Mouse (Mus musculus): ENCODE data around the gene Rbm4b. TPM values are rescaled to one million over a fixed set of nuclear protein-coding genes. Genes with fewer than 3 reads are reported as not detected.

Gene Rbm4b
- polyA plus RNA-seq, 1 experiment from 2014 or later, result 194 TPM

DNA sequence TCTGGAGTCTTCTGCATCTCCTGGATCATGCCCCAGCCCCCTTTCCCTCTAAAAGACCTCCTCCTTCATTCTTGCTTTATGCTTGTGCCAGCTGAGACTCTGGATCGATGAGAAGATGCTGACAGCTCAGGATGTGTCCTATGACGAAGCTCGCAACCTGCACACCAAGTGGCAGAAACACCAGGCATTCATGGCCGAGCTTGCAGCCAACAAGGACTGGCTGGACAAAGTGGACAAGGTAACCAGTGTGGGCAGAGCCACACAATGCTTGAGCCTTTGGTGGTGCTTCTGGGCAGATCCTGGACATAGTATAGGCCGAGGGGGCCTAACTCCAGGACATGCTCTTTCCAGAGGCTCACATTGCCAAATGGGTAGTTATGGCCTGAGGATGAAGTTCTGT lies 16.5 kb upstream of the Rbm4b start:
- Histone ChIP-seq H3K9ac (ENCODE audit: low read length) (no peak overlapping the region), H3K9me3 (replicated peaks; ENCODE audit: control insufficient read depth, low read length) (no peaks in the 10 kb centered on the region), H3K4me3 (ENCODE audit: low read depth, low read length) (no peak overlapping the region), H3K36me3 (ENCODE audit: control insufficient read depth, insufficient read depth, low read length) (peaks cover 85% of the 10 kb centered on the region), H3K4me1 (ENCODE audit: control insufficient read depth, insufficient read depth, low read length) (no peaks in the 10 kb centered on the region), H3K27ac (ENCODE audit: low read depth, low read length) (no peak overlapping the region), H3K4me2 (ENCODE audit: low read length) (no peak overlapping the region), H3K27me3 (replicated peaks; ENCODE audit: control insufficient read depth, insufficient read depth, low read length) (no peaks in the 10 kb centered on the region)
- 89% methylated on average over 5 of the region's 5 CpGs for WGBS
- no peak for ATAC-seq
- no peak for DNase-seq (ENCODE audit: low spot score)

DNA sequence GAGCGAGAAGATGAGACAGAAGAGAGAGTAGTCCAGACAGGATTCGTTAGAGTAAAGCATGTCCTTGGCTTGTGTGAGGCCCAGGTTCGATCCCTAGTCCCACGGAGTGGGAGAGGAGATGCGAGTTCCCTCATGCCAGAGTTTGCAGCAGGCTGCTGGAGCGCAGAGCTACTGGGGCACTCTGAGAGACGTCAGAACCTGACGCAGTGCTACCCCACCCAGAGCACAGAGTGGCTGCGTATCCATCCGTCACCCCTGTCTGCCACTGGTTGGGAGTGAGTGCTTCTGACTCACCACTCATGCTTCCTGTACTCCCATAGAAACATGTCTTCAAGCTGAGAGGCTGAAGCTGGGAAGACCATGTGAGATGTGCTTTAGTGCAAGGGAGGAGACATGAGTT lies 14.8 kb upstream of the Rbm4b start:
- no peaks in the 10 kb centered on the region for H3K4me1 ChIP-seq (ENCODE audit: control insufficient read depth, insufficient read depth, low read length)
- no peak overlapping the region for H3K4me3 ChIP-seq (ENCODE audit: low read depth, low read length)
- H3K4me2 ChIP-seq (ENCODE audit: low read length), result no peak overlapping the region
- H3K27me3 ChIP-seq (replicated peaks; ENCODE audit: control insufficient read depth, insufficient read depth, low read length), result no peaks in the 10 kb centered on the region
- no peak overlapping the region for H3K9ac ChIP-seq (ENCODE audit: low read length)
- peaks cover 92% of the 10 kb centered on the region for H3K36me3 ChIP-seq (ENCODE audit: control insufficient read depth, insufficient read depth, low read length)
- 87% methylated on average over 10 of the region's 10 CpGs for WGBS
- DNase-seq (ENCODE audit: low spot score) (no peak), ATAC-seq (no peak)
- H3K9me3 ChIP-seq (replicated peaks; ENCODE audit: control insufficient read depth, low read length), result no peaks in the 10 kb centered on the region
- no peak overlapping the region for H3K27ac ChIP-seq (ENCODE audit: low read depth, low read length)

DNA sequence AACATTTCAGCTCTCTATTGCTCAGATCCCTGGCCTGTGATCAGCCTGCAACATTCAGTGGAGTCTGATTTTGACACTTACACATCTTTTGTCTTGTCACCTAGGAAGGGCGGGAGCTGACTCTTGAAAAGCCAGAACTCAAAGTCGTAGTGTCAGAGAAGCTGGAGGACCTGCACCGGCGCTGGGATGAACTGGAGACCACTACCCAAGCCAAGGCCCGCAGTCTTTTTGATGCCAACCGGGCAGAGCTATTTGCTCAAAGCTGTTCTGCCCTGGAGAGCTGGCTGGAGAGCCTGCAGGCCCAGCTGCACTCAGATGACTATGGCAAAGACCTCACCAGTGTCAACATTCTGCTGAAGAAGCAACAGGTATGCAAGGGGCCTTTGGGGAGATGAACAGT lies 14.1 kb upstream of the Rbm4b start:
- no peak for DNase-seq (ENCODE audit: low spot score)
- H3K4me2 ChIP-seq (ENCODE audit: low read length), result no peak overlapping the region
- WGBS, result 92% methylated on average over 6 of the region's 6 CpGs
- H3K9ac ChIP-seq (ENCODE audit: low read length), result no peak overlapping the region
- no peaks in the 10 kb centered on the region for H3K9me3 ChIP-seq (replicated peaks; ENCODE audit: control insufficient read depth, low read length)
- H3K4me1 ChIP-seq (ENCODE audit: control insufficient read depth, insufficient read depth, low read length), result no peaks in the 10 kb centered on the region
- H3K4me3 ChIP-seq (ENCODE audit: low read depth, low read length), result no peak overlapping the region
- H3K36me3 ChIP-seq (ENCODE audit: control insufficient read depth, insufficient read depth, low read length), result peaks cover 92% of the 10 kb centered on the region
- ATAC-seq, result no peak
- no peak overlapping the region for H3K27ac ChIP-seq (ENCODE audit: low read depth, low read length)
- H3K27me3 ChIP-seq (replicated peaks; ENCODE audit: control insufficient read depth, insufficient read depth, low read length), result no peaks in the 10 kb centered on the region

DNA sequence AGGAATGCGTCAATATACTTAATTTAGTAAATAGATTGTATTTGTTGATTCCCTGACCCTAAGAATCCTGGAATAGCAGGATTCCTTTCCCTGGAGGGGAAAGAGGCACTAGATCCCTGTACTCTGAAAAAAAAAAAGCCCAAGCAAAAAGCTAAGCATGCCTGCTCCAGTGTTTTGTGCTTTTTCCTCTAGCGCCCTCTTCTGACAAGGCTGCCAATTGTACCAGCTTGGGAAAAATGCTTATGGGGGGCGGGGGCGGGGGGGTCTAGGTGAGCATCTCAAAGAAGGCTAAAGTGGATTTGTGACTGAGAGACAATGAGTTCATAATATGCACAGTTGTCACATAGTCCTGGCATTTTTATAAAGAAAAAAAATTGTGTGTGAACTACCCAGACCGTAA lies 12.8 kb upstream of the Rbm4b start:
- no peak for ATAC-seq
- Histone ChIP-seq H3K9ac (ENCODE audit: low read length) (no peak overlapping the region), H3K4me2 (ENCODE audit: low read length) (no peak overlapping the region), H3K27me3 (replicated peaks; ENCODE audit: control insufficient read depth, insufficient read depth, low read length) (no peaks in the 10 kb centered on the region), H3K4me3 (ENCODE audit: low read depth, low read length) (no peak overlapping the region), H3K4me1 (ENCODE audit: control insufficient read depth, insufficient read depth, low read length) (no peaks in the 10 kb centered on the region), H3K9me3 (replicated peaks; ENCODE audit: control insufficient read depth, low read length) (no peaks in the 10 kb centered on the region), H3K27ac (ENCODE audit: low read depth, low read length) (no peak overlapping the region), H3K36me3 (ENCODE audit: control insufficient read depth, insufficient read depth, low read length) (peaks cover 92% of the 10 kb centered on the region)
- peak; percentile 70 for DNase-seq (ENCODE audit: low spot score)
- 35% methylated on average over 5 of the region's 5 CpGs for WGBS

DNA sequence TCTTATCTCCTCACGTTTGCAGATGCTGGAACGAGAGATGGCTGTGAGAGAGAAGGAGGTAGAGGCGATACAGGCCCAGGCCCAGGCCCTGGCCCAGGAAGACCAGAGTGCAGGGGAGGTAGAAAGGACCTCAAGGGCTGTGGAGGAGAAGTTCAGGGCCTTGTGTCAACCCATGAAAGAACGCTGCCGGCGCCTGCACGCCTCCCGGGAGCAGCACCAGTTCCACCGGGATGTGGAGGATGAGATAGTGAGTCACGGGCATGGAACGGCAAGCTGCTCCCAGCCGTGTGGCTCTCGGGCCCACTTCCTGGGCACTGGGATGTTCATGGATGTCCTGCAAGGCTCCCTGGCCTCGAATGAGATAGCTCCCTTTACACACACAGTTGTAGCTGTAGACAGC lies 12.3 kb upstream of the Rbm4b start:
- Histone ChIP-seq H3K4me3 (ENCODE audit: low read depth, low read length) (no peak overlapping the region), H3K4me2 (ENCODE audit: low read length) (no peak overlapping the region), H3K27ac (ENCODE audit: low read depth, low read length) (no peak overlapping the region), H3K4me1 (ENCODE audit: control insufficient read depth, insufficient read depth, low read length) (no peaks in the 10 kb centered on the region), H3K9ac (ENCODE audit: low read length) (no peak overlapping the region), H3K27me3 (replicated peaks; ENCODE audit: control insufficient read depth, insufficient read depth, low read length) (no peaks in the 10 kb centered on the region), H3K9me3 (replicated peaks; ENCODE audit: control insufficient read depth, low read length) (no peaks in the 10 kb centered on the region), H3K36me3 (ENCODE audit: control insufficient read depth, insufficient read depth, low read length) (peaks cover 93% of the 10 kb centered on the region)
- no peak for DNase-seq (ENCODE audit: low spot score)
- WGBS, result 83% methylated on average over 14 of the region's 14 CpGs
- no peak for ATAC-seq

DNA sequence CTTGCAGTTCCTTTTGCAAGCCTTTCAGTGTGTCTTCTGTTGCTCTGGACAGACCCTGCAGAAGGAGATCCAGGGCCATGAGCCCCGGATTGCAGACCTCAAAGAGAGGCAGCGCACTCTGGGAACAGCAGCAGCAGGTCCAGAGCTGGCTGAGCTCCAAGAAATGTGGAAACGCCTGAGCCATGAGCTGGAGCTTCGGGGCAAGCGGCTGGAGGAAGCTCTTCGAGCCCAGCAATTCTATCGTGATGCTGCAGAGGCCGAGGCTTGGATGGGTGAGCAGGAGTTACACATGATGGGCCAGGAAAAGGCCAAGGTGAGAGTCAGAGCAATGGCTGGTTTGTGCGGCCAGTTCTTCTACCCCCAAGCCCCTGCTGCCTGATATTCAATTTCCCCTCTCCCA lies 11.2 kb upstream of the Rbm4b start:
- no peaks in the 10 kb centered on the region for H3K4me1 ChIP-seq (ENCODE audit: control insufficient read depth, insufficient read depth, low read length)
- H3K4me2 ChIP-seq (ENCODE audit: low read length), result no peak overlapping the region
- DNase-seq (ENCODE audit: low spot score) (peak; percentile 44), ATAC-seq (no peak)
- peaks cover 93% of the 10 kb centered on the region for H3K36me3 ChIP-seq (ENCODE audit: control insufficient read depth, insufficient read depth, low read length)
- H3K4me3 ChIP-seq (ENCODE audit: low read depth, low read length), result no peak overlapping the region
- H3K9ac ChIP-seq (ENCODE audit: low read length), result no peak overlapping the region
- no peaks in the 10 kb centered on the region for H3K27me3 ChIP-seq (replicated peaks; ENCODE audit: control insufficient read depth, insufficient read depth, low read length)
- no peak overlapping the region for H3K27ac ChIP-seq (ENCODE audit: low read depth, low read length)
- 60% methylated on average over 9 of the region's 9 CpGs for WGBS
- H3K9me3 ChIP-seq (replicated peaks; ENCODE audit: control insufficient read depth, low read length), result no peaks in the 10 kb centered on the region

DNA sequence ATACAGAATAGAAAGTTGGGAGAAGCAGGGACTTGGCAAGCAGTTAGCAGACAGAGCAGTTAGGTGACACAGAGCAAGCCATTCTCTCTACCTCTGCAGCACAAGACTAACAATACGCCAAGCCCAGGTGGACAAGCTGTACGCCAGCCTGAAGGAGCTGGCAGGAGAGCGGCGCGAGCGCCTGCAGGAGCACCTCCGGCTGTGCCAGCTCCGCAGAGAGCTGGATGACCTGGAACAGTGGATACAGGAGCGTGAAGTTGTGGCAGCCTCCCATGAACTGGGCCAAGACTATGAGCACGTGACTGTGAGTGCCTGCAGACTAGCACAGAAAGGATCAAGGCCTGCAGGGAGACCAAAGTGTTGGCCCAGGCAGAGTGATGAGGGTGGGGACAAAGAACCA lies 10.6 kb upstream of the Rbm4b start:
- DNase-seq (ENCODE audit: low spot score), result no peak
- Histone ChIP-seq H3K9me3 (replicated peaks; ENCODE audit: control insufficient read depth, low read length) (no peaks in the 10 kb centered on the region), H3K9ac (ENCODE audit: low read length) (no peak overlapping the region), H3K4me3 (ENCODE audit: low read depth, low read length) (no peak overlapping the region), H3K4me1 (ENCODE audit: control insufficient read depth, insufficient read depth, low read length) (no peaks in the 10 kb centered on the region), H3K4me2 (ENCODE audit: low read length) (no peak overlapping the region), H3K27me3 (replicated peaks; ENCODE audit: control insufficient read depth, insufficient read depth, low read length) (no peaks in the 10 kb centered on the region), H3K36me3 (ENCODE audit: control insufficient read depth, insufficient read depth, low read length) (peaks cover 93% of the 10 kb centered on the region), H3K27ac (ENCODE audit: low read depth, low read length) (no peak overlapping the region)
- no peak for ATAC-seq
- 91% methylated on average over 10 of the region's 10 CpGs for WGBS

DNA sequence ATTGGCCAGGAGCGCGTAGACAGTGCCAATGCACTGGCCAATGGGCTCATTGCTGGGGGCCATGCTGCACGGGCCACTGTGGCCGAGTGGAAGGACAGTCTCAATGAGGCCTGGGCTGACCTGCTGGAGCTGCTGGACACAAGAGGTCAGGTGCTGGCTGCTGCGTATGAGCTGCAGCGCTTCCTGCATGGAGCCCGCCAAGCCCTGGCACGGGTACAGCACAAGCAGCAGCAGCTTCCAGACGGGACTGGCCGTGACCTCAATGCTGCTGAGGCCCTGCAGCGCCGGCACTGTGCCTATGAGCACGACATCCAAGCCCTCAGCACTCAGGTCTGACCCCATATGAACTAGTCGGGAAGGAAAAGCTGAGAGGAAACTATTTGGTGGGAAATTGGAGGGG lies 9.7 kb upstream of the Rbm4b start:
- no peak overlapping the region for H3K4me2 ChIP-seq (ENCODE audit: low read length)
- 89% methylated on average over 14 of the region's 14 CpGs for WGBS
- H3K27me3 ChIP-seq (replicated peaks; ENCODE audit: control insufficient read depth, insufficient read depth, low read length), result no peaks in the 10 kb centered on the region
- H3K4me1 ChIP-seq (ENCODE audit: control insufficient read depth, insufficient read depth, low read length), result no peaks in the 10 kb centered on the region
- DNase-seq (ENCODE audit: low spot score), result no peak
- no peak overlapping the region for H3K4me3 ChIP-seq (ENCODE audit: low read depth, low read length)
- no peaks in the 10 kb centered on the region for H3K9me3 ChIP-seq (replicated peaks; ENCODE audit: control insufficient read depth, low read length)
- H3K27ac ChIP-seq (ENCODE audit: low read depth, low read length), result no peak overlapping the region
- H3K36me3 ChIP-seq (ENCODE audit: control insufficient read depth, insufficient read depth, low read length), result peaks cover 93% of the 10 kb centered on the region
- ATAC-seq, result no peak
- no peak overlapping the region for H3K9ac ChIP-seq (ENCODE audit: low read length)

DNA sequence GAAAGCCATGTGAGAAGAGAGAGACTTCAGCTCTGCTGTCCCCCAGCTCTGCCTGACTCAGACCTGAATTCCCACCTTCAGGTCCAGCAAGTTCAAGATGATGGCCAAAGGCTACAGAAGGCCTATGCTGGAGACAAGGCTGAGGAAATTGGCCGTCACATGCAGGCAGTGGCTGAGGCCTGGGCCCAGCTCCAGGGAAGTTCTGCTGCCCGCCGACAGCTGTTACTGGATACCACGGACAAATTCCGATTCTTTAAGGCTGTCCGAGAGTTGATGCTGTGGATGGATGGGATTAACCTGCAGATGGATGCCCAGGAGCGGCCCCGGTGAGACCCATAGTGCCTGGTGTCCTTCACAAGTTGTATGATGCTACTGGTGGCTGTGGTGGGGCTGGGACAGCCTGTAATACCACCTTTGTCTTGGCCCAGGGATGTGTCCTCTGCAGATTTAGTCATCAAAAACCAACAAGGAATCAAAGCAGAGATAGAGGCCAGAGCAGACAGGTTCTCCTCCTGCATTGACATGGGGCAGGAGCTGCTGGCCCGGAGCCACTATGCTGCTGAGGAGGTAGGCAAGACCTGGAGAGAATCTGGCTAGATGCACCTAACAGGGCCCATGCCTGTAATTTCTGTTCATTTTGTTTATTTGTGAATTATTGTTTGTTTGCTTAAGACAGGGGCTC lies 8.5 kb upstream of the Rbm4b start:
- Histone ChIP-seq H3K27me3 (replicated peaks; ENCODE audit: control insufficient read depth, insufficient read depth, low read length) (no peaks in the 10 kb centered on the region), H3K9ac (ENCODE audit: low read length) (no peak overlapping the region), H3K4me3 (ENCODE audit: low read depth, low read length) (no peak overlapping the region), H3K27ac (ENCODE audit: low read depth, low read length) (no peak overlapping the region), H3K4me2 (ENCODE audit: low read length) (no peak overlapping the region), H3K4me1 (ENCODE audit: control insufficient read depth, insufficient read depth, low read length) (no peaks in the 10 kb centered on the region), H3K36me3 (ENCODE audit: control insufficient read depth, insufficient read depth, low read length) (peaks cover 90% of the 10 kb centered on the region), H3K9me3 (replicated peaks; ENCODE audit: control insufficient read depth, low read length) (no peaks in the 10 kb centered on the region)
- DNase-seq (ENCODE audit: low spot score) (no peak), ATAC-seq (no peak)
- WGBS, result 89% methylated on average over 9 of the region's 9 CpGs

Measured in forebrain, embryonic 14.5 days (tissue).